Mouse (Mus musculus): ENCODE measurements at regions not wholly inside any gene's neighbourhood (a gene's known extent, or its start where the extent isn't known, plus 50 kb on each side); places are given as distances from the start of the nearest gene placed in this dataset.
"Not testable (repeated sequence)": the region's sequence is repeated elsewhere in the genome, so short reads cannot be mapped to it uniquely, and the experiment has no call there.

GRCm38 (mm10) chr9:9312274-9312673 lies 73.4 kb upstream of the Arhgap42 start:
- no peaks in the 10 kb centered on the region for H3K4me1 ChIP-seq (ENCODE audit: insufficient read depth, low read depth, low read length)
- H3K4me3 ChIP-seq (ENCODE audit: low read depth, low read length) = no peak overlapping the region
- H3K9ac ChIP-seq (replicated peaks; ENCODE audit: low read depth) = no peak overlapping the region
- ATAC-seq = no peak
- no peak for DNase-seq (ENCODE audit: low spot score)
- H3K4me2 ChIP-seq (replicated peaks; ENCODE audit: low read depth, low read length) = no peak overlapping the region
- H3K27ac ChIP-seq (ENCODE audit: low read length) = no peak overlapping the region
- H3K36me3 ChIP-seq (ENCODE audit: insufficient read depth, low read length) = no peaks in the 10 kb centered on the region
- TF ChIP-seq EP300 (IDR thresholded peaks at IDR 0.05) (no peak), CTCF (IDR thresholded peaks at IDR 0.05) (no peak)
- no peaks in the 10 kb centered on the region for H3K9me3 ChIP-seq (ENCODE audit: low read length)
- no peaks in the 10 kb centered on the region for H3K27me3 ChIP-seq (replicated peaks; ENCODE audit: insufficient read depth, low read length)

GRCm38 (mm10) chr9:9311627-9312265 lies 72.8 kb upstream of the Arhgap42 start:
- DNase-seq (ENCODE audit: low spot score) = no peak
- WGBS = 73% methylated on average over 1 of the region's 2 CpGs
- TF ChIP-seq CTCF (IDR thresholded peaks at IDR 0.05) = no peak
- TF ChIP-seq EP300 (IDR thresholded peaks at IDR 0.05) = no peak

GRCm38 (mm10) chr9:9311040-9311583 lies 72.2 kb upstream of the Arhgap42 start:
- DNase-seq (ENCODE audit: low spot score); H3K9ac ChIP-seq (replicated peaks; ENCODE audit: low read depth); H3K9me3 ChIP-seq (ENCODE audit: low read length); H3K27ac ChIP-seq (ENCODE audit: low read length); H3K27me3 ChIP-seq (replicated peaks; ENCODE audit: insufficient read depth, low read length); ATAC-seq; H3K4me3 ChIP-seq (ENCODE audit: low read depth, low read length); H3K4me2 ChIP-seq (replicated peaks; ENCODE audit: low read depth, low read length); H3K4me1 ChIP-seq (ENCODE audit: insufficient read depth, low read depth, low read length); H3K36me3 ChIP-seq (ENCODE audit: insufficient read depth, low read length): not testable (repeated sequence)
- 76% methylated on average over 6 of the region's 6 CpGs for WGBS

More at GRCm38 (mm10) chr9:9311627-9312265, 72.8 kb upstream of the Arhgap42 start:
- Histone ChIP-seq H3K36me3 (ENCODE audit: insufficient read depth, low read length) (no peaks in the 10 kb centered on the region), H3K4me1 (ENCODE audit: insufficient read depth, low read depth, low read length) (no peaks in the 10 kb centered on the region), H3K9me3 (ENCODE audit: low read length) (no peaks in the 10 kb centered on the region), H3K27me3 (replicated peaks; ENCODE audit: insufficient read depth, low read length) (no peaks in the 10 kb centered on the region), H3K4me3 (ENCODE audit: low read depth, low read length) (no peak overlapping the region), H3K9ac (replicated peaks; ENCODE audit: low read depth) (no peak overlapping the region), H3K27ac (ENCODE audit: low read length) (no peak overlapping the region), H3K4me2 (replicated peaks; ENCODE audit: low read depth, low read length) (no peak overlapping the region)
- no peak for ATAC-seq

GRCm38 (mm10) chr9:9290767-9291166 lies 51.9 kb upstream of the Arhgap42 start:
- Histone ChIP-seq H3K9me3 (ENCODE audit: low read length) (no peaks in the 10 kb centered on the region), H3K9ac (replicated peaks; ENCODE audit: low read depth) (no peak overlapping the region), H3K27ac (ENCODE audit: low read length) (no peak overlapping the region), H3K4me1 (ENCODE audit: insufficient read depth, low read depth, low read length) (no peaks in the 10 kb centered on the region), H3K27me3 (replicated peaks; ENCODE audit: insufficient read depth, low read length) (no peaks in the 10 kb centered on the region), H3K4me2 (replicated peaks; ENCODE audit: low read depth, low read length) (no peak overlapping the region), H3K36me3 (ENCODE audit: insufficient read depth, low read length) (no peaks in the 10 kb centered on the region), H3K4me3 (ENCODE audit: low read depth, low read length) (no peak overlapping the region)
- TF ChIP-seq CTCF (IDR thresholded peaks at IDR 0.05) (no peak), EP300 (IDR thresholded peaks at IDR 0.05) (no peak)
- DNase-seq (ENCODE audit: low spot score) (no peak), ATAC-seq (peak; percentile 53; the same call in 1 of the 2 replicates)
- 11% methylated on average over 3 of the region's 3 CpGs for WGBS

GRCm38 (mm10) chr9:9289570-9289969 lies 50.7 kb upstream of the Arhgap42 start:
- Histone ChIP-seq H3K9me3 (ENCODE audit: low read length) (no peaks in the 10 kb centered on the region), H3K36me3 (ENCODE audit: insufficient read depth, low read length) (no peaks in the 10 kb centered on the region), H3K27ac (ENCODE audit: low read length) (no peak overlapping the region), H3K27me3 (replicated peaks; ENCODE audit: insufficient read depth, low read length) (no peaks in the 10 kb centered on the region), H3K4me1 (ENCODE audit: insufficient read depth, low read depth, low read length) (no peaks in the 10 kb centered on the region), H3K4me3 (ENCODE audit: low read depth, low read length) (no peak overlapping the region), H3K9ac (replicated peaks; ENCODE audit: low read depth) (no peak overlapping the region), H3K4me2 (replicated peaks; ENCODE audit: low read depth, low read length) (no peak overlapping the region)
- ATAC-seq (no peak), DNase-seq (ENCODE audit: low spot score) (no peak)
- WGBS = 69% methylated on average over 6 of the region's 6 CpGs
- TF ChIP-seq CTCF (IDR thresholded peaks at IDR 0.05) = no peak
- no peak for TF ChIP-seq EP300 (IDR thresholded peaks at IDR 0.05)

Measured in lung, postnatal 0 days (tissue).